Mouse (Mus musculus) thymus, postnatal 4 days (tissue): ENCODE data around the gene Cmpk2.
A peak's percentile ranks its signal among the peaks of the same experiment; 100 is the strongest.
"Not testable (repeated sequence)": the region's sequence is repeated elsewhere in the genome, so short reads cannot be mapped to it uniquely, and the experiment has no call there.

Experiments used
- DNase-seq: peaks from one replicate; pipeline ENCODE4 v3.0.0; 2021

Cmpk2 gene

GRCm38 (mm10) chr12:26485738-26486580 lies 17.0 kb downstream of the Cmpk2 start:
- not testable (repeated sequence) for DNase-seq

- DNase-seq: no peak
These were observed 19.0 kb downstream of the Cmpk2 start for GRCm38 (mm10) chr12:26487874-26488616.

- DNase-seq: no peak
These were observed 19.7 kb downstream of the Cmpk2 start for GRCm38 (mm10) chr12:26488617-26489274.

GRCm38 (mm10) chr12:26489942-26490341 lies 20.9 kb downstream of the Cmpk2 start:
- no peak for DNase-seq

- no peak for DNase-seq
These were observed 32.0 kb downstream of the Cmpk2 start for GRCm38 (mm10) chr12:26501042-26501441.

- no peak for DNase-seq
These were observed 42.0 kb downstream of the Cmpk2 start for GRCm38 (mm10) chr12:26510971-26511370.

GRCm38 (mm10) chr12:26518206-26518605 lies 49.2 kb downstream of the Cmpk2 start:
- no peak for DNase-seq

- DNase-seq: peak; percentile 20
These were observed 56.1 kb downstream of the Cmpk2 start for GRCm38 (mm10) chr12:26524943-26525697.

GRCm38 (mm10) chr12:26525698-26526026 lies 56.7 kb downstream of the Cmpk2 start:
- DNase-seq: no peak
